Mouse (Mus musculus) forebrain, embryonic 13.5 days (tissue): Measurements from ENCODE around the gene Trhr2. TPM values are rescaled to one million over a fixed set of nuclear protein-coding genes. Genes with fewer than 3 reads are reported as not detected.

ENCODE experiments used
- ATAC-seq: fragments of 200-750 bp; cut with Nextera tagmentation; 2 replicates; pipeline ENCODE4 v1.8.0; 2017
- H3K27ac ChIP-seq: fragments of 300-500 bp; sonication (generic); 2 replicates; pipeline ENCODE4 v1.5.1; 2015; ENCODE audit warnings: inconsistent platforms, mild to moderate bottlenecking, moderate library complexity
- H3K27me3 ChIP-seq: fragments of 300-500 bp; sonication (generic); 2 replicates; pipeline ENCODE4 v1.6.1; 2015; ENCODE audit warnings: mild to moderate bottlenecking, inconsistent platforms
- H3K36me3 ChIP-seq: fragments of 300-500 bp; sonication (generic); 2 replicates; pipeline ENCODE4 v1.6.1; 2015; ENCODE audit warnings: mild to moderate bottlenecking, inconsistent platforms; ENCODE audit not compliant: poor library complexity, severe bottlenecking
- H3K4me1 ChIP-seq: fragments of 300-500 bp; sonication (generic); 2 replicates; pipeline ENCODE4 v1.6.1; 2015; ENCODE audit warnings: inconsistent platforms
- H3K4me2 ChIP-seq: fragments of 300-500 bp; sonication (generic); 2 replicates; pipeline ENCODE4 v1.6.1; 2015; ENCODE audit warnings: inconsistent platforms, mild to moderate bottlenecking, moderate library complexity
- H3K4me3 ChIP-seq: fragments of 300-500 bp; sonication (generic); 2 replicates; pipeline ENCODE4 v1.5.1; 2015; ENCODE audit warnings: mild to moderate bottlenecking, inconsistent platforms
- H3K9ac ChIP-seq: fragments of 300-500 bp; sonication (generic); 2 replicates; pipeline ENCODE4 v1.6.1; 2015; ENCODE audit warnings: mild to moderate bottlenecking, inconsistent platforms
- H3K9me3 ChIP-seq: fragments of 300-500 bp; sonication (generic); replicated peaks from 2 replicates; pipeline ENCODE4 v1.6.1; 2016; ENCODE audit warnings: inconsistent platforms
- WGBS: fragments of 180-500 bp; shearing (Covaris S2); methylation state at CpG from one replicate; pipeline ENCODE4 v1.1.7; 2015; 5-methylcytosine and 5-hydroxymethylcytosine counted together
- polyA plus RNA-seq: library from polyadenylated mRNA; unstranded; fragments of >200 nt; fragmentation: Nextera tagmentation; extraction: Ambion mirVana; gene quantifications from 2 replicates; pipeline ENCODE4 v1.2.1, GENCODE M21; 2015

The Trhr2 gene
- polyA plus RNA-seq = not detected in 2 replicates

GRCm38 (mm10) chr8:122360696-122361416 lies at the start of gene Trhr2:
Trhr2 (minus strand) TSS chr8:122360746.
- Histone ChIP-seq H3K27ac (no peak within 1 kb of the TSS), H3K27me3 (peaks cover 36% of the 10 kb centered on the region), H3K9ac (no peak within 1 kb of the TSS), H3K36me3 (no peaks in the 10 kb centered on the region), H3K9me3 (no peaks in the 10 kb centered on the region), H3K4me2 (no peak within 1 kb of the TSS), H3K4me1 (no peaks in the 10 kb centered on the region), H3K4me3 (no peak within 1 kb of the TSS)
- no peak for ATAC-seq
- WGBS = 78% methylated on average over 7 of the region's 7 CpGs

GRCm38 (mm10) chr8:122407678-122408077 lies 47.1 kb upstream of the Trhr2 start:
- H3K9me3 ChIP-seq = no peaks in the 10 kb centered on the region
- H3K36me3 ChIP-seq = peaks cover 99% of the 10 kb centered on the region
- WGBS = 95% methylated on average over 7 of the region's 7 CpGs
- no peak overlapping the region for H3K9ac ChIP-seq
- ATAC-seq = no peak
- H3K4me1 ChIP-seq = no peaks in the 10 kb centered on the region
- H3K4me3 ChIP-seq = no peak overlapping the region
- H3K27me3 ChIP-seq = no peaks in the 10 kb centered on the region
- no peak overlapping the region for H3K4me2 ChIP-seq
- H3K27ac ChIP-seq = no peak overlapping the region

- H3K36me3 ChIP-seq = peaks cover 99% of the 10 kb centered on the region
- no peaks in the 10 kb centered on the region for H3K4me1 ChIP-seq
- WGBS = 91% methylated on average over 9 of the region's 9 CpGs
- no peak for ATAC-seq
- H3K27me3 ChIP-seq = no peaks in the 10 kb centered on the region
- H3K4me2 ChIP-seq = no peak overlapping the region
- H3K9ac ChIP-seq = no peak overlapping the region
- H3K4me3 ChIP-seq = no peak overlapping the region
- H3K27ac ChIP-seq = no peak overlapping the region
- H3K9me3 ChIP-seq = no peaks in the 10 kb centered on the region
Measured at GRCm38 (mm10) chr8:122405146-122405805, 44.7 kb upstream of the Trhr2 start.

GRCm38 (mm10) chr8:122398186-122398585 lies 37.6 kb upstream of the Trhr2 start:
- WGBS = 97% methylated on average over 9 of the region's 9 CpGs

GRCm38 (mm10) chr8:122395291-122395690 lies 34.7 kb upstream of the Trhr2 start:
- Histone ChIP-seq H3K4me2 (no peak overlapping the region), H3K27ac (no peak overlapping the region), H3K4me1 (no peaks in the 10 kb centered on the region), H3K9me3 (no peaks in the 10 kb centered on the region), H3K36me3 (peaks cover 76% of the 10 kb centered on the region), H3K27me3 (no peaks in the 10 kb centered on the region), H3K9ac (no peak overlapping the region), H3K4me3 (no peak overlapping the region)
- ATAC-seq = no peak
- WGBS = 82% methylated on average over 6 of the region's 6 CpGs

More at GRCm38 (mm10) chr8:122398186-122398585, 37.6 kb upstream of the Trhr2 start:
- H3K27ac ChIP-seq = no peak overlapping the region
- no peak for ATAC-seq
- no peaks in the 10 kb centered on the region for H3K27me3 ChIP-seq
- H3K4me3 ChIP-seq = no peak overlapping the region
- H3K9me3 ChIP-seq = no peaks in the 10 kb centered on the region
- no peak overlapping the region for H3K4me2 ChIP-seq
- peaks cover 85% of the 10 kb centered on the region for H3K36me3 ChIP-seq
- H3K4me1 ChIP-seq = no peaks in the 10 kb centered on the region
- H3K9ac ChIP-seq = no peak overlapping the region

GRCm38 (mm10) chr8:122393717-122394116 lies 33.2 kb upstream of the Trhr2 start:
- H3K4me2 ChIP-seq = no peak overlapping the region

GRCm38 (mm10) chr8:122390758-122391157 lies 30.2 kb upstream of the Trhr2 start:
- 92% methylated on average over 3 of the region's 3 CpGs for WGBS
- peaks cover 79% of the 10 kb centered on the region for H3K36me3 ChIP-seq
- H3K4me1 ChIP-seq = no peaks in the 10 kb centered on the region
- no peak overlapping the region for H3K27ac ChIP-seq
- H3K4me2 ChIP-seq = no peak overlapping the region
- H3K4me3 ChIP-seq = no peak overlapping the region
- no peak overlapping the region for H3K9ac ChIP-seq
- H3K9me3 ChIP-seq = no peaks in the 10 kb centered on the region
- no peaks in the 10 kb centered on the region for H3K27me3 ChIP-seq
- ATAC-seq = no peak

More at GRCm38 (mm10) chr8:122393717-122394116, 33.2 kb upstream of the Trhr2 start:
- Histone ChIP-seq H3K36me3 (peaks cover 73% of the 10 kb centered on the region), H3K27me3 (no peaks in the 10 kb centered on the region), H3K4me1 (no peaks in the 10 kb centered on the region), H3K9me3 (no peaks in the 10 kb centered on the region), H3K4me3 (no peak overlapping the region), H3K27ac (no peak overlapping the region), H3K9ac (no peak overlapping the region)
- ATAC-seq = no peak

- 84% methylated on average over 3 of the region's 3 CpGs for WGBS
- Histone ChIP-seq H3K36me3 (peaks cover 83% of the 10 kb centered on the region), H3K4me3 (no peak overlapping the region), H3K9ac (no peak overlapping the region), H3K9me3 (no peaks in the 10 kb centered on the region), H3K4me1 (no peaks in the 10 kb centered on the region), H3K27me3 (no peaks in the 10 kb centered on the region), H3K4me2 (no peak overlapping the region), H3K27ac (no peak overlapping the region)
- no peak for ATAC-seq
Measured at GRCm38 (mm10) chr8:122389357-122389756, 28.8 kb upstream of the Trhr2 start.

GRCm38 (mm10) chr8:122383039-122383438 lies 22.5 kb upstream of the Trhr2 start:
- Histone ChIP-seq H3K4me1 (peaks cover 16% of the 10 kb centered on the region), H3K9ac (no peak overlapping the region), H3K4me2 (no peak overlapping the region), H3K9me3 (no peaks in the 10 kb centered on the region), H3K27ac (no peak overlapping the region), H3K27me3 (no peaks in the 10 kb centered on the region), H3K36me3 (peaks cover 73% of the 10 kb centered on the region), H3K4me3 (no peak overlapping the region)
- WGBS = 85% methylated on average over 4 of the region's 4 CpGs
- ATAC-seq = no peak

GRCm38 (mm10) chr8:122376365-122377231 lies 16.1 kb upstream of the Trhr2 start, which contains the start of gene Zc3h18:
Zc3h18 (plus strand) TSS chr8:122376609.
- peaks cover 27% of the 10 kb centered on the region for H3K4me1 ChIP-seq
- peak within 1 kb of the TSS; percentile 89 for H3K9ac ChIP-seq
- peak; percentile 95 for ATAC-seq
- H3K9me3 ChIP-seq = no peaks in the 10 kb centered on the region
- H3K27ac ChIP-seq = peak within 1 kb of the TSS; percentile 86
- peak within 1 kb of the TSS; percentile 91 for H3K4me2 ChIP-seq
- peaks cover 22% of the 10 kb centered on the region for H3K36me3 ChIP-seq
- no peaks in the 10 kb centered on the region for H3K27me3 ChIP-seq
- peak within 1 kb of the TSS; percentile 96 for H3K4me3 ChIP-seq
- under 1% methylated on average over 98 of the region's 107 CpGs for WGBS

GRCm38 (mm10) chr8:122375751-122376364 lies 15.3 kb upstream of the Trhr2 start:
- Histone ChIP-seq H3K36me3 (peaks cover 19% of the 10 kb centered on the region), H3K4me3 (peak overlapping the region; percentile 96), H3K4me1 (peaks cover 27% of the 10 kb centered on the region), H3K9me3 (no peaks in the 10 kb centered on the region), H3K9ac (peak overlapping the region; percentile 89; the same call in 1 of the 2 replicates), H3K4me2 (peak overlapping the region; percentile 56), H3K27me3 (no peaks in the 10 kb centered on the region), H3K27ac (no peak overlapping the region)
- WGBS = 34% methylated on average over 13 of the region's 13 CpGs
- ATAC-seq = peak; percentile 28
